Mouse (Mus musculus) myocyte (in vitro differentiated cells): ENCODE results near the gene Gm38392. TPM values are rescaled to one million over a fixed set of nuclear protein-coding genes. Genes with fewer than 3 reads are reported as not detected.

Source experiments
- H3K27me3 ChIP-seq: one replicate; pipeline ENCODE4 v1.6.1; 2011; ENCODE audit not compliant: control insufficient read depth, insufficient read depth, insufficient read length
- H3K36me3 ChIP-seq: one replicate; pipeline ENCODE4 v1.6.1; 2011; ENCODE audit not compliant: control insufficient read depth, insufficient read depth
- H3K4me2 ChIP-seq: one replicate; pipeline ENCODE4 v1.6.1; 2011; ENCODE audit warnings: low read depth, control low read depth
- H3K4me3 ChIP-seq: one replicate; pipeline ENCODE4 v1.5.1; 2011; ENCODE audit warnings: mild to moderate bottlenecking, control low read depth, moderate library complexity
- H3K79me2 ChIP-seq: one replicate; pipeline ENCODE4 v1.6.1; 2011; ENCODE audit not compliant: control insufficient read depth, insufficient read depth
- H3ac ChIP-seq: one replicate; pipeline ENCODE4 v1.6.1; 2011; ENCODE audit not compliant: control insufficient read depth, insufficient read length
- CEBPB ChIP-seq: IDR thresholded peaks from 2 replicates; pipeline ENCODE4 v1.6.1; 2011; ENCODE audit warnings: mild to moderate bottlenecking, moderate library complexity; ENCODE audit not compliant: poor library complexity, insufficient read depth, severe bottlenecking
- E2F4 ChIP-seq: IDR thresholded peaks from one replicate; pipeline ENCODE4 v1.6.1; 2011; ENCODE audit warnings: mild to moderate bottlenecking, control low read depth, moderate library complexity; ENCODE audit not compliant: insufficient read depth
- MAX ChIP-seq: IDR thresholded peaks from one replicate; pipeline ENCODE4 v1.6.1; 2011; ENCODE audit warnings: low read depth, mild to moderate bottlenecking, control low read depth
- MYOD1 ChIP-seq, 3 experiments: IDR thresholded peaks; one replicate each; pipeline ENCODE4 v1.6.1; 2011; ENCODE audit warnings: control low read depth in 2 of 3, low read depth in 2 of 3, mild to moderate bottlenecking in 2 of 3, moderate library complexity in 1 of 3; ENCODE audit not compliant: insufficient read length in 2 of 3, control insufficient read depth in 1 of 3
- MYOG ChIP-seq, 3 experiments: IDR thresholded peaks; one replicate each; pipeline ENCODE4 v1.6.1; 2011; ENCODE audit warnings: control low read depth in 2 of 3, low read depth in 2 of 3, mild to moderate bottlenecking in 2 of 3; ENCODE audit not compliant: insufficient read length in 2 of 3, control insufficient read depth in 1 of 3, insufficient read depth in 1 of 3
- POLR2A ChIP-seq: IDR thresholded peaks from one replicate; pipeline ENCODE4 v1.6.1; 2011; ENCODE audit warnings: low read depth, mild to moderate bottlenecking, control low read depth, moderate library complexity; ENCODE audit not compliant: insufficient read length
- POLR2AphosphoS2 ChIP-seq: IDR thresholded peaks from one replicate; pipeline ENCODE4 v1.6.1; 2011; ENCODE audit warnings: low read depth, control low read depth; ENCODE audit not compliant: insufficient read length
- REST ChIP-seq: IDR thresholded peaks from one replicate; pipeline ENCODE4 v1.6.1; 2011; ENCODE audit warnings: mild to moderate bottlenecking, control low read depth, moderate library complexity; ENCODE audit not compliant: insufficient read depth, insufficient read length
- SRF ChIP-seq: IDR thresholded peaks from one replicate; pipeline ENCODE4 v1.6.1; 2011; ENCODE audit warnings: low read depth; ENCODE audit not compliant: control insufficient read depth, insufficient read length
- TCF12 ChIP-seq: IDR thresholded peaks from one replicate; pipeline ENCODE4 v1.6.1; 2011; ENCODE audit warnings: mild to moderate bottlenecking, control low read depth; ENCODE audit not compliant: poor library complexity, insufficient read depth, severe bottlenecking
- TCF3 ChIP-seq: IDR thresholded peaks from one replicate; pipeline ENCODE4 v1.6.1; 2011; ENCODE audit warnings: low read depth, control low read depth; ENCODE audit not compliant: insufficient read length
- USF1 ChIP-seq: IDR thresholded peaks from one replicate; pipeline ENCODE4 v1.6.1; 2011; ENCODE audit warnings: low read depth, mild to moderate bottlenecking, control low read depth, moderate library complexity
- polyA plus RNA-seq: library from polyadenylated mRNA; unstranded; fragments of >200 nt; fragmentation: generic; extraction: Trizol; gene quantifications from one replicate; pipeline ENCODE4 v1.2.1, GENCODE M21; 2012; ENCODE audit warnings: missing spikeins

The Gm38392 gene
- polyA plus RNA-seq, 1 experiment = 0.06 TPM

- Histone ChIP-seq H3K4me2 (no peak overlapping the region), H3ac (no peak overlapping the region), H3K27me3 (peaks cover 48% of the 10 kb centered on the region), H3K36me3 (no peaks in the 10 kb centered on the region), H3K79me2 (no peaks in the 10 kb centered on the region), H3K4me3 (no peak overlapping the region)
- TF ChIP-seq REST (no peak), USF1 (no peak), MYOG (IDR thresholded peaks at IDR 0.05; ENCODE audit: control insufficient read depth in 1 of 3, insufficient read depth in 1 of 3, insufficient read length in 2 of 3, low read depth in 2 of 3) (no peak), SRF (no peak), E2F4 (no peak), CEBPB (no peak), TCF3 (no peak), POLR2AphosphoS2 (no peak), POLR2A (no peak), TCF12 (no peak)
Measured at GRCm38 (mm10) chr3:88206901-88207371, 80.1 kb downstream of the Gm38392 start.

DNA sequence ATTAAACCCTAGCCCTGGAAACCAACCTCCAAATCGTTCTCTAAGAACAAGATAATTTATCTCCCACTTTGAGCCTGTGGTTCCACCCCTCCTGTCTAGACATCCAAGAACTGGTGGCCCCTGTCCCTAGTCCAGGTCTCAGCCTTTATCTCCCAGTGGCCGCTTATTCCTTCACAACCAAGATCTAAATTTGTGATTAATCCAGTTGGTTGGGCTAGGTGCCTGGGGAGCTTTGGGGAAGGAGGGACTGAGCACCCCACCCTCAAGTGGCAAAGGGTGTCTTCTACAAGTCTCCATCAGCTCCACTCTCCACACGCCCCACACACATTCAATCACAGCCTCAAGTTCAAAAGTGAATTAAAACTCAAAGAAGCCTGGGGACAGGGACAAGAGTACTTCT, 80.5 kb downstream of the Gm38392 start:
- H3K4me2 ChIP-seq = no peak overlapping the region
- no peaks in the 10 kb centered on the region for H3K36me3 ChIP-seq
- H3ac ChIP-seq = no peak overlapping the region
- H3K27me3 ChIP-seq = peaks cover 52% of the 10 kb centered on the region
- TF ChIP-seq E2F4 = no peak
- TF ChIP-seq MYOG (IDR thresholded peaks at IDR 0.05; ENCODE audit: control insufficient read depth in 1 of 3, insufficient read depth in 1 of 3, insufficient read length in 2 of 3, low read depth in 2 of 3) = no peak
- no peak for TF ChIP-seq MYOD1 (IDR thresholded peaks at IDR 0.05; ENCODE audit: control insufficient read depth in 1 of 3, insufficient read length in 2 of 3, low read depth in 2 of 3)
- no peak overlapping the region for H3K4me3 ChIP-seq
- H3K79me2 ChIP-seq = no peaks in the 10 kb centered on the region

DNA sequence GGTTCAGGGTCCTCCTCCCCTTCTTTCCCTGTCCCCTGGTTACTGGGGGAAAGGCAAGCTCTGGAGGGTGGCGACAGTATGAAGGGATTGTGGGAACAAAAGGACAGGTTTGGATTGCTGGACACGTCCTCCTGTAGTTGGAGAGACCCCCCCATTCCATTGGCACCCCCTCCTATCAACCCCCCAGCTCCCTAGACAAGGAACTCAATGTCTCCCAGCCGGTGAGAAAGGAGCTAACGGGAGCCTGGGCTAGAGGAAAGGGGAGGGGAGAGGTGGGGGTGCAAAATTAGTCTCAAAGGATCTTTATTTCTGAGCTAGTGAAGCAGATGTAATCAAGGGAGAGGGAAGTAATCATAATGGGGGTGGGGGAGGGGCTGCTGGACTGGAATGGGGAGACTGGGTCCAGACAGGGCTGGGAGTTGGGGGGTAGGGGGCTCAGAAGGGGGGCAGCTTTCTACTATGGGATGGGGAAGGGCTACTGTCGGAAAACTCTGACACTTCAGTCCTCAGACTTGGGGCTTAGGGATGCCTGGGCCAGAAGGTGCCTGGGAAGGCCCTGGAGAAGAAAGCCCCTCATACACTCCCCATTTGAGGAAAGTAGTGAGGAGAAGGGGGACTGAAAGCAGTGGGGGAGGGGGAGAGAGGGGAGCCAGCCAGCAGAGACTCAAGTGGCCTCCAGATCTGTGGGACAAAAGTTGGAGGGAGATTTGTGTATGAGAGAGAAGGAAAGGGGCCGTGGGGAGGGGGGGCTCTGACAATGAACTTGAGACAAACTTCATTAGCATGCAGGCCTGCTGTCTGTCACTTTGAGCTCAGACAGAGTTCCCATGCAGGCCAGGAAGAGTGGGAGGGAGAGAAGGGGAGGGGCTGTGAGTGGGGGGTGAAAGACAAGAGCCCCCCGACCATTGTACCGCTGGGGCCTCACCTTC, 81.2 kb downstream of the Gm38392 start:
- H3K79me2 ChIP-seq = no peaks in the 10 kb centered on the region
- H3ac ChIP-seq = no peak overlapping the region
- H3K4me2 ChIP-seq = no peak overlapping the region
- H3K36me3 ChIP-seq = no peaks in the 10 kb centered on the region
- no peak overlapping the region for H3K4me3 ChIP-seq
- peaks cover 59% of the 10 kb centered on the region for H3K27me3 ChIP-seq
- TF ChIP-seq REST (no peak), SRF (no peak), USF1 (no peak), MAX (no peak)

- no peak overlapping the region for H3K4me3 ChIP-seq
- H3K79me2 ChIP-seq = no peaks in the 10 kb centered on the region
- no peak overlapping the region for H3K4me2 ChIP-seq
- TF ChIP-seq MAX (no peak), MYOD1 (IDR thresholded peaks at IDR 0.05; ENCODE audit: control insufficient read depth in 1 of 3, insufficient read length in 2 of 3, low read depth in 2 of 3) (no peak), TCF12 (no peak), SRF (no peak), TCF3 (no peak), USF1 (no peak), POLR2A (no peak), POLR2AphosphoS2 (no peak), MYOG (IDR thresholded peaks at IDR 0.05; ENCODE audit: control insufficient read depth in 1 of 3, insufficient read depth in 1 of 3, insufficient read length in 2 of 3, low read depth in 2 of 3) (no peak), CEBPB (no peak), E2F4 (no peak)
- H3ac ChIP-seq = no peak overlapping the region
- H3K36me3 ChIP-seq = no peaks in the 10 kb centered on the region
- peaks cover 66% of the 10 kb centered on the region for H3K27me3 ChIP-seq
Measured at GRCm38 (mm10) chr3:88205176-88205562, 81.8 kb downstream of the Gm38392 start.

DNA sequence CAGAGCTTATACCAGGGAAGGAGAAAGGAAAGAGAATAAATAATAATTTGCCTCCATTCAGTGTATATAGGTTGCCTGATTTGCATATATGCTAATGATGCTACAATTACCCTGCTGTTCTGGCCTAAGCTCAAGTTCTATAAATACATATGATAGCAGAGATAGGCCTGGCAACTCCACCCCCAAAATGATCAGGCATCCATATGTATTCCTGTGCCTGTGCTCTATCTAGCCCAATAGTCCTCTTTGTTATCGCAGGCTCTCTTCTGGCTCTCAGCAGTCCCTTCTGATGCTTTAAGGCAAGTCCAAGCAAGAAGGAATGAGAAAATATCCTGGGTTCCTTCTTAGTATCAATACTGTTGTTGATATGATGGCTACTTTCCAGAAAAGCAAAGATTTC, 82.3 kb downstream of the Gm38392 start:
- H3K4me2 ChIP-seq = no peak overlapping the region
- TF ChIP-seq MAX (no peak), POLR2A (no peak), MYOG (IDR thresholded peaks at IDR 0.05; ENCODE audit: control insufficient read depth in 1 of 3, insufficient read depth in 1 of 3, insufficient read length in 2 of 3, low read depth in 2 of 3) (no peak), TCF12 (no peak), MYOD1 (IDR thresholded peaks at IDR 0.05; ENCODE audit: control insufficient read depth in 1 of 3, insufficient read length in 2 of 3, low read depth in 2 of 3) (no peak), E2F4 (no peak), TCF3 (no peak)
- no peak overlapping the region for H3K4me3 ChIP-seq
- H3ac ChIP-seq = no peak overlapping the region
- no peaks in the 10 kb centered on the region for H3K79me2 ChIP-seq
- H3K27me3 ChIP-seq = peaks cover 70% of the 10 kb centered on the region
- no peaks in the 10 kb centered on the region for H3K36me3 ChIP-seq
